Mouse (Mus musculus): ENCODE results near the gene Elob. TPM values are rescaled to one million over a fixed set of nuclear protein-coding genes. Genes with fewer than 3 reads are reported as not detected.

Elob gene
- polyA plus RNA-seq, 1 experiment from 2014 or later, result 1,013 TPM

DNA sequence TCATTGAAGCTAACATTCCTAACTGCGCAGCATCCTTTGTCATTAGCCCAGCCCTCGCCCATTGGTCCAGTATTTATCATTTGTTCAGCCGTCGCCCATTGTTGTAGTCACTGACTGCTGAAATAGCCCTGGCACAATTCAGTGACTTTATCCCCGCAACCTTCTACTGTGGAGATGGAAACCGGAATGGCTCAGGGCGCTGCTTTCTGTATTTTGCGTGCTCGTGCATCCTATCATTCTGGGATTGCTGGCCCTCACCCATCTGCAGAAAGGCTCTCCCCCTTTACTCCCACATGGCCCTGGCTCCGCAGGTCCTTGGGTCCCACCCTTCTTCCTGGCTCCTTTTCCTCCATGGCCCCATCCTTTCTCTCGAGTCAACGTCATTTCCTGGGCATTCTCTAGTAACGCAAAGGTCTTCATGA, 42.4 kb downstream of the Elob start:
- peak; percentile 16; the same call in 1 of the 2 replicates for ATAC-seq (ENCODE audit: low FRiP score, low TSS enrichment)
- no peak for TF ChIP-seq CTCF (IDR thresholded peaks at IDR 0.05; ENCODE audit: low read depth)
- no peak for TF ChIP-seq EP300 (optimal IDR thresholded peaks at IDR 0.05)
- H3K9ac ChIP-seq (ENCODE audit: low read length), result no peak overlapping the region

GRCm38 (mm10) chr17:23785561-23786471, 43.1 kb downstream of the Elob start, which contains the start of gene Flywch2:
Flywch2 (minus strand) TSS chr17:23786081.
- WGBS, result 2% methylated on average over 43 of the region's 43 CpGs
- TF ChIP-seq CTCF (IDR thresholded peaks at IDR 0.05; ENCODE audit: low read depth) (peak; percentile 25), EP300 (optimal IDR thresholded peaks at IDR 0.05) (no peak)
- no peak within 1 kb of the TSS for H3K27ac ChIP-seq (replicated peaks)
- peaks cover 2% of the 10 kb centered on the region; the same call in 1 of the 2 replicates for H3K4me1 ChIP-seq (replicated peaks; ENCODE audit: control insufficient read depth, insufficient read depth)
- ATAC-seq (ENCODE audit: low FRiP score, low TSS enrichment) (peak; percentile 81), DNase-seq (ENCODE audit: low spot score) (peak; percentile 85)
- H3K4me2 ChIP-seq (replicated peaks; ENCODE audit: low read depth), result peak within 1 kb of the TSS; percentile 80
- no peaks in the 10 kb centered on the region for H3K9me3 ChIP-seq (ENCODE audit: control insufficient read depth, low read length)
- H3K36me3 ChIP-seq (ENCODE audit: control insufficient read depth, insufficient read depth, low read length), result no peaks in the 10 kb centered on the region
- H3K9ac ChIP-seq (ENCODE audit: low read length), result peak within 1 kb of the TSS; percentile 64
- H3K27me3 ChIP-seq (ENCODE audit: control insufficient read depth, insufficient read depth, low read length), result no peaks in the 10 kb centered on the region
- peak within 1 kb of the TSS; percentile 54 for H3K4me3 ChIP-seq (ENCODE audit: low read depth, low read length)

More for the DNA sequence above, 42.4 kb downstream of the Elob start:
- Histone ChIP-seq H3K27ac (replicated peaks) (no peak overlapping the region), H3K9me3 (ENCODE audit: control insufficient read depth, low read length) (no peaks in the 10 kb centered on the region), H3K4me2 (replicated peaks; ENCODE audit: low read depth) (peak overlapping the region; percentile 80), H3K4me3 (ENCODE audit: low read depth, low read length) (peak overlapping the region; percentile 54), H3K4me1 (replicated peaks; ENCODE audit: control insufficient read depth, insufficient read depth) (peaks cover 4% of the 10 kb centered on the region; the same call in 1 of the 2 replicates), H3K36me3 (ENCODE audit: control insufficient read depth, insufficient read depth, low read length) (no peaks in the 10 kb centered on the region), H3K27me3 (ENCODE audit: control insufficient read depth, insufficient read depth, low read length) (no peaks in the 10 kb centered on the region)
- 15% methylated on average over 13 of the region's 13 CpGs for WGBS
- DNase-seq (ENCODE audit: low spot score), result no peak

- Histone ChIP-seq H3K9ac (ENCODE audit: low read length) (no peak overlapping the region), H3K9me3 (ENCODE audit: control insufficient read depth, low read length) (no peaks in the 10 kb centered on the region), H3K4me1 (replicated peaks; ENCODE audit: control insufficient read depth, insufficient read depth) (0 out of 2 replicates have a peak, but pooled peaks cover 2% of the 10 kb centered on the region), H3K27me3 (ENCODE audit: control insufficient read depth, insufficient read depth, low read length) (no peaks in the 10 kb centered on the region), H3K36me3 (ENCODE audit: control insufficient read depth, insufficient read depth, low read length) (no peaks in the 10 kb centered on the region), H3K27ac (replicated peaks) (no peak overlapping the region), H3K4me2 (replicated peaks; ENCODE audit: low read depth) (no peak overlapping the region), H3K4me3 (ENCODE audit: low read depth, low read length) (no peak overlapping the region)
- TF ChIP-seq EP300 (optimal IDR thresholded peaks at IDR 0.05) (no peak), CTCF (IDR thresholded peaks at IDR 0.05; ENCODE audit: low read depth) (no peak)
- ATAC-seq (ENCODE audit: low FRiP score, low TSS enrichment) (no peak), DNase-seq (ENCODE audit: low spot score) (no peak)
Observed at GRCm38 (mm10) chr17:23783352-23783751, 45.6 kb downstream of the Elob start.

- ATAC-seq (ENCODE audit: low FRiP score, low TSS enrichment) (no peak), DNase-seq (ENCODE audit: low spot score) (no peak)
- no peak overlapping the region for H3K4me3 ChIP-seq (ENCODE audit: low read depth, low read length)
- WGBS, result 55% methylated on average over 2 of the region's 2 CpGs
- no peaks in the 10 kb centered on the region for H3K36me3 ChIP-seq (ENCODE audit: control insufficient read depth, insufficient read depth, low read length)
- H3K4me1 ChIP-seq (replicated peaks; ENCODE audit: control insufficient read depth, insufficient read depth), result no peaks in the 10 kb centered on the region
- H3K4me2 ChIP-seq (replicated peaks; ENCODE audit: low read depth), result no peak overlapping the region
- H3K9me3 ChIP-seq (ENCODE audit: control insufficient read depth, low read length), result no peaks in the 10 kb centered on the region
- no peak overlapping the region for H3K27ac ChIP-seq (replicated peaks)
- no peaks in the 10 kb centered on the region for H3K27me3 ChIP-seq (ENCODE audit: control insufficient read depth, insufficient read depth, low read length)
- TF ChIP-seq CTCF (IDR thresholded peaks at IDR 0.05; ENCODE audit: low read depth), result no peak
- no peak for TF ChIP-seq EP300 (optimal IDR thresholded peaks at IDR 0.05)
- H3K9ac ChIP-seq (ENCODE audit: low read length), result no peak overlapping the region
Observed at GRCm38 (mm10) chr17:23778447-23778846, 50.5 kb downstream of the Elob start.

DNA sequence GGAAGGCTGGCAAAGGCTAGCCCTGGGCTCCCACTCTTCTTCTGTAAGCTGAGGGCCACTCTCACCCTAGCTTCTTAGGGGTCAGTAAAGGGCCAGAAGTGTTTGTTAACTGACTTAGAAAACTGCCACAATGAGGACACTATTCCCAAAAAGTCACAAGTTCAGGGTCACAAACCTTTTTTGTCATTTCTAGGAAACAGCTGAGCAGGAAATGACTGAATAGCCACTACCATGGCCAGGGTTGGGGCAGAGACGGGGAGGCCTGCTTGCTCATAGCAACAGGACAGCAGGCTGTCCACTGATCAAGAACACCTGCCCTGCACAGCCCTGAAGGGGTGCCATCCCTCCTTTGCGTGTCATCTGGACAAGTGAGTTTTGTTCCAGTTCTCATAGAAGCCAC, 51.8 kb downstream of the Elob start:
- no peak overlapping the region for H3K4me2 ChIP-seq (replicated peaks; ENCODE audit: low read depth)
- H3K4me3 ChIP-seq (ENCODE audit: low read depth, low read length), result no peak overlapping the region
- WGBS, result 70% methylated on average over 2 of the region's 2 CpGs
- no peak for DNase-seq (ENCODE audit: low spot score)
- no peaks in the 10 kb centered on the region for H3K9me3 ChIP-seq (ENCODE audit: control insufficient read depth, low read length)
- no peak overlapping the region for H3K27ac ChIP-seq (replicated peaks)
- no peaks in the 10 kb centered on the region for H3K36me3 ChIP-seq (ENCODE audit: control insufficient read depth, insufficient read depth, low read length)
- ATAC-seq (ENCODE audit: low FRiP score, low TSS enrichment), result no peak
- H3K9ac ChIP-seq (ENCODE audit: low read length), result no peak overlapping the region
- TF ChIP-seq CTCF (IDR thresholded peaks at IDR 0.05; ENCODE audit: low read depth) (no peak), EP300 (optimal IDR thresholded peaks at IDR 0.05) (no peak)
- H3K4me1 ChIP-seq (replicated peaks; ENCODE audit: control insufficient read depth, insufficient read depth), result no peaks in the 10 kb centered on the region
- no peaks in the 10 kb centered on the region for H3K27me3 ChIP-seq (ENCODE audit: control insufficient read depth, insufficient read depth, low read length)

GRCm38 (mm10) chr17:23776216-23776615, 52.7 kb downstream of the Elob start:
- Histone ChIP-seq H3K27me3 (ENCODE audit: control insufficient read depth, insufficient read depth, low read length) (no peaks in the 10 kb centered on the region), H3K36me3 (ENCODE audit: control insufficient read depth, insufficient read depth, low read length) (no peaks in the 10 kb centered on the region), H3K4me1 (replicated peaks; ENCODE audit: control insufficient read depth, insufficient read depth) (no peaks in the 10 kb centered on the region), H3K9ac (ENCODE audit: low read length) (no peak overlapping the region), H3K4me3 (ENCODE audit: low read depth, low read length) (no peak overlapping the region), H3K27ac (replicated peaks) (no peak overlapping the region), H3K9me3 (ENCODE audit: control insufficient read depth, low read length) (no peaks in the 10 kb centered on the region), H3K4me2 (replicated peaks; ENCODE audit: low read depth) (no peak overlapping the region)
- TF ChIP-seq EP300 (optimal IDR thresholded peaks at IDR 0.05), result no peak
- TF ChIP-seq CTCF (IDR thresholded peaks at IDR 0.05; ENCODE audit: low read depth), result no peak
- ATAC-seq (ENCODE audit: low FRiP score, low TSS enrichment) (no peak), DNase-seq (ENCODE audit: low spot score) (no peak)
- WGBS, result 76% methylated on average over 10 of the region's 10 CpGs

Small RNA genes within 50 kb of the gene (microRNA-seq; reads per million reads assigned to microRNA genes)
- gene Mir5125, result not detected

Other genes with a start within 250 kb of the Elob start
- gene Zfp13, start 229.6 kb downstream of the Elob start, polyA plus RNA-seq (2015; fragmentation: Nextera tagmentation; extraction: Ambion mirVana), result 4.0 and 5.7 TPM in 2 replicates
- 0.05 TPM in 1 of 2 replicates, not detected in the other for gene Zscan10, start 228.3 kb downstream of the Elob start, polyA plus RNA-seq (2015; fragmentation: Nextera tagmentation; extraction: Ambion mirVana)
- 0.12 and 0.18 TPM in 2 replicates for gene Mmp25, start 183.9 kb downstream of the Elob start, polyA plus RNA-seq (2015; fragmentation: Nextera tagmentation; extraction: Ambion mirVana)
- gene Bicdl2, start 168.6 kb downstream of the Elob start, polyA plus RNA-seq (2015; fragmentation: Nextera tagmentation; extraction: Ambion mirVana), result 50.9 and 58.2 TPM in 2 replicates
- 183 and 186 TPM in 2 replicates for gene Hcfc1r1, start 155.5 kb downstream of the Elob start, polyA plus RNA-seq (2015; fragmentation: Nextera tagmentation; extraction: Ambion mirVana)
- 17.7 and 18.1 TPM in 2 replicates for gene Thoc6, start 155.3 kb downstream of the Elob start, polyA plus RNA-seq (2015; fragmentation: Nextera tagmentation; extraction: Ambion mirVana)
- 33.5 and 33.7 TPM in 2 replicates for gene Tnfrsf12a, start 151.7 kb downstream of the Elob start, polyA plus RNA-seq (2015; fragmentation: Nextera tagmentation; extraction: Ambion mirVana)
- 3.0 and 3.2 TPM in 2 replicates for gene Cldn6, start 149.9 kb downstream of the Elob start, polyA plus RNA-seq (2015; fragmentation: Nextera tagmentation; extraction: Ambion mirVana)
- gene Cldn9, start 145.1 kb downstream of the Elob start, polyA plus RNA-seq (2015; fragmentation: Nextera tagmentation; extraction: Ambion mirVana), result 0.79 and 0.92 TPM in 2 replicates
- gene 1520401A03Rik, start 106.4 kb downstream of the Elob start, polyA plus RNA-seq (2015; fragmentation: Nextera tagmentation; extraction: Ambion mirVana), result 0.04 and 0.16 TPM in 2 replicates
- 17.1 and 17.6 TPM in 2 replicates for gene Pkmyt1, start 102.8 kb downstream of the Elob start, polyA plus RNA-seq (2015; fragmentation: Nextera tagmentation; extraction: Ambion mirVana)
- 26.3 and 28.0 TPM in 2 replicates for gene Paqr4, start 88.3 kb downstream of the Elob start, polyA plus RNA-seq (2015; fragmentation: Nextera tagmentation; extraction: Ambion mirVana)
- gene Kremen2, start 83.3 kb downstream of the Elob start, polyA plus RNA-seq (2015; fragmentation: Nextera tagmentation; extraction: Ambion mirVana), result 2.7 and 3.0 TPM in 2 replicates
- gene Flywch1, start 57.5 kb downstream of the Elob start, polyA plus RNA-seq (2015; fragmentation: Nextera tagmentation; extraction: Ambion mirVana), result 24.2 and 27.3 TPM in 2 replicates
- gene Flywch2, start 43.1 kb downstream of the Elob start, polyA plus RNA-seq (2015; fragmentation: Nextera tagmentation; extraction: Ambion mirVana), result 15.9 and 16.4 TPM in 2 replicates
- gene Srrm2, start 38.6 kb downstream of the Elob start, polyA plus RNA-seq (2015; fragmentation: Nextera tagmentation; extraction: Ambion mirVana), result 211 and 215 TPM in 2 replicates
- 0.11 TPM in 1 of 2 replicates, not detected in the other for gene Prss33, start 6.9 kb upstream of the Elob start, polyA plus RNA-seq (2015; fragmentation: Nextera tagmentation; extraction: Ambion mirVana)
- 13.6 and 14.8 TPM in 2 replicates for gene Prss32, start 14.7 kb upstream of the Elob start, polyA plus RNA-seq (2015; fragmentation: Nextera tagmentation; extraction: Ambion mirVana)
- 0.88 and 0.90 TPM in 2 replicates for gene Prss41, start 15.0 kb upstream of the Elob start, polyA plus RNA-seq (2015; fragmentation: Nextera tagmentation; extraction: Ambion mirVana)
- not detected in 2 replicates for gene Prss21, start 38.9 kb upstream of the Elob start, polyA plus RNA-seq (2015; fragmentation: Nextera tagmentation; extraction: Ambion mirVana)
- not detected in 2 replicates for gene Dcpp1, start 51.7 kb upstream of the Elob start, polyA plus RNA-seq (2015; fragmentation: Nextera tagmentation; extraction: Ambion mirVana)
- not detected in 2 replicates for gene Dcpp2, start 51.7 kb upstream of the Elob start, polyA plus RNA-seq (2015; fragmentation: Nextera tagmentation; extraction: Ambion mirVana)
- gene Dcpp3, start 88.3 kb upstream of the Elob start, polyA plus RNA-seq (2015; fragmentation: Nextera tagmentation; extraction: Ambion mirVana), result not detected in 2 replicates
- gene Sbp, start 112.5 kb upstream of the Elob start, polyA plus RNA-seq (2015; fragmentation: Nextera tagmentation; extraction: Ambion mirVana), result not detected in 2 replicates
- not detected in 2 replicates for gene Sbpl, start 126.1 kb upstream of the Elob start, polyA plus RNA-seq (2015; fragmentation: Nextera tagmentation; extraction: Ambion mirVana)
- 0.08 and 0.11 TPM in 2 replicates for gene Prss30, start 151.4 kb upstream of the Elob start, polyA plus RNA-seq (2015; fragmentation: Nextera tagmentation; extraction: Ambion mirVana)
- gene Prss22, start 169.0 kb upstream of the Elob start, polyA plus RNA-seq (2015; fragmentation: Nextera tagmentation; extraction: Ambion mirVana), result 3.4 and 4.8 TPM in 2 replicates
- 40.8 and 47.1 TPM in 2 replicates for gene Prss27, start 209.0 kb upstream of the Elob start, polyA plus RNA-seq (2015; fragmentation: Nextera tagmentation; extraction: Ambion mirVana)
- 44.7 and 45.6 TPM in 2 replicates for gene Kctd5, start 244.3 kb upstream of the Elob start, polyA plus RNA-seq (2015; fragmentation: Nextera tagmentation; extraction: Ambion mirVana)